Mouse (Mus musculus) lung, postnatal 25 days (tissue): ENCODE measurements around the gene Slf2.

Source experiments
- DNase-seq: peaks from one replicate; pipeline ENCODE4 v3.0.0; 2022; ENCODE audit warnings: low spot score

Gene Slf2

DNA sequence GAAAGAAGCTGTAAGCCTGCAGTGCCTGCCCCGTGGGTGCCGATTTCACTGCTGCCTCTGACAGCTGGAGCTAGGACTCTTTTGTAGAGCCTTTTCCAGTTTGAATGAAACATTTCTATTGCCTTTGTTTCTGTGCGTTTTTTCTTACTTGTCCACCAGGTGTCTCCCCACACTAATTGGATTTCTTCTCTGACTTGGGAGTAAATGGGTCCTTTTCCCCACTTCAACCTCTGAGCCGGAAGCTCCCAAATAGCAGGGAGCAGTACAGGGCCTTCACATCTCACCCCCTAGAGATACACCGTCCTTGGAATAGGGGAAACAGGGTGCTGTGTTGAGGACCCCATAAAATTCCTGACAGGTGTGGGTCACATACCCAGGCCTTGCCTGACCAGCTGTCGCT is 81.7 kb downstream of the Slf2 start:
- DNase-seq = peak; percentile 61

DNA sequence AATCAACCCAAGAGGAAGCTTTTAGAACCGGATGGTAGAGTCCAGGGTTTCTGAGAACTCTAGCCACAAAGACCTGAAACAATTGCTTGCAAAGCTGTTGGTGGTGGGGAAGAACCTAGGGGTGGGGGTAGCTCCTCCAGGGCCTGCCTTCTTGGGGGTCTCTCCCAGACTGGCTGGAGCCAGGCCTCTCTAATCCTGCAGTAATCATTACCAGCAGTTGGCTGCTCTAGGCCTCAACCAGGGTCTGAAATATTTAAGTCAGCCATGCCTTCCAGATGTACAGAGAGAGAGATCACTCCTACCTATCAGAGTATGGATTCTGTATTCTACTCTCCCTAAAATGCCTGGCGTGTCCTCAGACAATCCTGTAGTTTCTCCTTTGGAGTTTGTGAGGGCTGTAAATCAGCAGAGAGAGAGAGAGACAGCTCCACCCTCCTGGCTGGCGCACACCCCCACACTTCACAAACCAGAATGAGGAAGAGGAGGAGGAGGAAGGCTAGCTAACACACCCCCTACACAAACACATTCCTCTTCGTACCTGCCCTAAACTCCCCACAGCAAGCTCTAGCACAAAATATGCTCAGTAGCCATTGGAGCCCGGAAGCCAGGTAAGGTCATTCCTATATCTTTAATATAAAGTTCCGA is 82.8 kb downstream of the Slf2 start:
- no peak for DNase-seq

DNA sequence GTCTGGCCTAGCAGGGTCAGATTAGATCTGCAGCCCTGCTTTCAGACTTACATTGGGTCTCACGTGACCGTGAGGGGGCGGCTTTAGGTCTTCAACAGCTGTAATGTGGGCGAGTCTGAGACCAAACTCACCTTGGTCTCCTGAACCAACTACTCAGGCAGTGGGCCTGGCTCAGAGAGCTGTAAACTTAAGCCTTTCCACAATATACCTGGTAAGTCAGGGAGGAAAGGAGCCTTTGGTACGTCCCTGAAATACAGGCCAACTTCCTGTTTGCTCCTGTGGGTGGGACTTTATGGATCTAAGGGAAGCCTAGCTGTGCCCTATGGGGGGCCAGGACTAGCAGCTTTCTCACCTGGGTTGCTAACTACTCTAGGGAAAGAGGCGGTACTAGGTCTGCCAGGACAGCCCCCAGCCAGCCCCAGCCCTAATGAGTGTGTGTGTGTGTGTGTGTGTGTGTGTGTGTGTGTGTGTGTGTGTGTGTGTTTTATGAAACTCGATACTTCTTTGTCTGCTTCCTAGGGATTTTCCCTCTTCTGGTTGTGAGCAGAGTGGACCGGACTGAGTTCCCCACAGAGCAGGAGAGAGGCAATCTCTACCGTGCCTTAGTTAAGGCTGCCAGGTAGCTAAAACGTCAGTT is 83.5 kb downstream of the Slf2 start, which contains the start of gene Lzts2:
Gene Lzts2, plus strand, starts transcription at position 80 of the 637 bp plus-strand sequence.
- peak; percentile 41 for DNase-seq

DNA sequence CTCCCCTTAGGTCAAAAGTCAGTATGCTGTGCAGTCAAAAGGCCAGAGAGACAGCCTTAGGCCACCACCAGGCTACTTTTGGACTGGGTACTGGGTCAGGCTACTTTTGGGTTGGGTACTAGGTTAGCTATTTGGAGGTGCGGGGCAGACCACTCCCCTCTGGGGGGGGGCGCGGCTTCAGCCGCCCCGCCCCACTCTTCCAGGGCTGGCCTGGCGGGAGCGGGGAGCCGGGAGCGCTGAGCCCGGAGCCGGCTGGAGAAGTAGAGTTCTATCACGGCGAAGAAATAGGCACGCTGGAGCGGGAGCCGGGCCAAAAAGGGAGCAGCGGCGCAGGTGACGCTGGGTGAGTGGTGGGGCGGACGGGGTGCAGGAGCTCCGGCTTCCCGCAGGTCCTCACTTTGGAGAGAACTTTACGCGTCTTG is 84.0 kb downstream of the Slf2 start:
- DNase-seq = peak; percentile 63

DNA sequence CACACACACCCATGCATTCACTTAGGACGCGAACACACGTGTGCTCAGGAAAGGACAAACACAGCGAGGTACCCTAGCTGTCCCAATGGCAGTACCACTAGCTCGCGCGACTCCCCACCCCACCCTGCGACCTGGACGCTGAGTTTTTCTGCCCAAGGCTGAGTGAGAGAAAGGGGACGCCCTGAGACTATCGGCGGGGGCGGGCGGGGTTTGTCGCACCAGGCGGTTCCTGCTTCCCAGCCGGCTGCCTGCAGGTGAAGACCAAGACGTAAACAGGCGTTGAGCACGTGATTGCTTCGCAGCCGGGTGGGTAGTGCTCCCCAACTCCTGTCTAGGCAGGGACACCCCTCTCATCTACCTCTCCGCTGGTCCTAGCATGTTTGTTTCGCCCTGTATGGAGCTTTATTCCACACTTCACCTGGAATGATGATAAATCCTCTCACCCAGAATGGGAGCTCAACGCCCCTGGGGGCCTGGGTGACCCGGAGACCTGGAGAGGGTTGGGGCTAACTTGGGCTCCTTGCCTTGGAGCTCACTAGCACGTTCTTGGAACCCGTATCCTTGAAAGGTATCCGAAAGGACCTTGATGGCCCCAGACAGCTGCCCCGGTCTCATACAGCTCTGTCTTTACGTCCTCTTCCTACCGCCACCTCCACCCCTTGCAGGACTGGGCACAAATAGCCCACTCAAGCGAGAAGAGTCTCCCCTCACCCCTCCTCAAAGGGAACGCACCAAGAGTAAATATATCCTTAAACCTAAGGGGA is 84.7 kb downstream of the Slf2 start:
- DNase-seq = peak; percentile 65

DNA sequence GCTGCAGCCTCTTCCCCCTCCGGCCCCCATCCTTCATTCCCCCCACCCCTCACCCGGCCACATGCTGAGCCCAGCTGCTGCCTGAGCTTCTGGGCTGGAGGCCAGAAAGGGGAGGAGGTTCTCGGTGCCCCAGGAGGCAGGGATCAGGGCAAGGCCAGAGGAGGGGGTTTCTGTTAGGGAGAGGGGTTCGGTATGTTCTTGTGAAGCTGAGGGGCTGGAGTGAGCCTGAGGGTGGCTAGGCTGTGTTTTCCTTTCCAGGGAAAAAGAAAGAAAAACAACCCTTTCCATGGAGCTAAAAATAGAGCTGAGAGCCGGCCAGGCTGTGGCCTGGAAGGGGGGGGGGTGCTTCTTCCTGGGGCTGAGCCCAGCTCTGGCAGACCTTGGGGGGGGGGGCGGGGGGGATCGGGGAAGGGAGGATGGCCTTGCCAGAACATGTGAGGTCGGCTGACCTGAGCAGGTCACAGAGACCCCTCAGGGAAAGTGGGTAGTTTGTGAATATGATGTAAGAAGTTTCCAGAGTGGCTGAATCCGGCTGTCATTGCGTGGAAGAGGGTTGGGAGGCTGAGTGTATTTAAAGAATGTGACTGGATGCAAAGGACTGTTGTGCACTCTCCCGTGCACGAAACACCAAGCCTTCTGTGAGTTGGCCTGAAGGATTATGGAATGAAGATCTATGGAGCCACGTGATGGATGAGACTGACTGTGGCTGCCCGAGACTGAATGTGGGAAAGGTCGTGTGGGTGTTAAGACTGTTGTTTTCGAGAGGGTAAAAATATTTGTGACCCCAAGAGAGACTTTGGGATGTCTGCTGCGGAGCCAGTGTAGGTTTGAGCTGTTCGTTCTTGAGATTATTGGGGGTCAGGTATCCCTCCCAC is 85.6 kb downstream of the Slf2 start:
- peak; percentile 79 for DNase-seq

DNA sequence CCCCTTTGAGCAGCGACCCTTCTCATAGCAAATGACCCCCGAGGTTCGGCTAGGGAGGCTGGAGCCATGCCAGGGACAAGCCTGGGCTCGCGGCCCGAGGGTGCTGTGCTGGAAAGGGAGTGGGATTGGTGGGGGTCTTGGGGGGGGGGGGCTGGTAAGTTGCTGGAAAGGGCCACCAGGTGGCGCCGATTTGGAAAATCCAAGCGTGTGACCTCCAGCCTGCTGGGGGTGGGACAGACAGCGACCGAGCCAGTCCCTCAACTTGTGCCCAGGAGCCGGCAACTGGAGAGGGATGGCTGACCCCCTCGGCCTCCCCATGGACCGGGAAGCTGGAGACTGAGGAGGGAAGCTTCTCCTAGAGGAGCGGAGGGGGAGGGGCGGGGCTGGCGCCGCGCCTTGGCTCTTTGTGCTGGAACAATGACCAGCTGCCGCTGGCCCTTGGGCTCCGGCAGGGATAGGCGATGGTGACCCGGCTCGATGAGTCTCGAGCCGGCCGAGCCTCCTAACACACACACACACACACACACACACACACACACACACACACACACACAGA is 86.3 kb downstream of the Slf2 start:
- DNase-seq = peak; percentile 79

DNA sequence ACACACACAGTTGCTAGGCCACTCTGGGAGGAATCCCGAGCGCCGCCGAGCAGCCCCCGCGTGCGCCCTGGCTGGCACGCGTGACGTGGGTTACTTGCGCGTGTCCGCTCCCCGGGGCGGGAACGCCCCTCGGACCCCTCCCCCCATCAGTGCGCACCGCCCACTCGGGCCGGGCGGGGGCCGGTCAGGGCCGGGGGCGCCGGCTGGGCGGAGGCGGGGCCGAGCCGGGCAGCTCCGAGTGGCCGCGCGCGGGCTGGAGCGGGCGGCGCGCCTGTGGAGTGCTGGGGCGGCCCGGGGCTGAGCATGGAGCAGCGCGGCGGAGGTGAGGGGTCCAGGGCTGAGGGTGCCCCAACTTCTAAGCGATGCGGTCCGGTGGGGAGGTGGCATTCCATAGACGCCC is 87.0 kb downstream of the Slf2 start:
- DNase-seq = peak; percentile 86

DNA sequence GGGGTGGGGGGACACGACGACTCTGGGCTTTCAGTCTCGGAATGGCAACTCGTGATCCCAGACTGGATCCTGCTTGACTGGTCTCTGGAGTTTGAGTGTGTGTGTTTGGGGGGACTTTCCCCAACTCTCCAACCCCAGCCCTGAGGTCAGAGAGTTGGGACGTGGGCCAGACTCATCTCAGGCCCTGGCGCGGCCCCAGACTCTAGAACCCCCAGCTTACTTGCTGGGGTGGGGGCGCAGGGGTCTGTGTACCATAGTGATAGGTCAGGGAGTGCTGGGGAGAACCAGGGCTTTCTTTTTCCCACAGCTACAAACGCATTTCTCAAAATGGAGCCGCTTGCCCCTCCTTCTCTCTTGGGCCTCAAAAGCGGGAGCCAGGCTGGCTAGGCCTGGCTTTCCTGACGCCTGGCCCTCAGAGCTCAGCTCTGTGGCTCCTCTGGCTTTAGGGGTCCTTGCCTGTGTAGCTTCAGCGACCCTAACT is 87.4 kb downstream of the Slf2 start:
- no peak for DNase-seq

DNA sequence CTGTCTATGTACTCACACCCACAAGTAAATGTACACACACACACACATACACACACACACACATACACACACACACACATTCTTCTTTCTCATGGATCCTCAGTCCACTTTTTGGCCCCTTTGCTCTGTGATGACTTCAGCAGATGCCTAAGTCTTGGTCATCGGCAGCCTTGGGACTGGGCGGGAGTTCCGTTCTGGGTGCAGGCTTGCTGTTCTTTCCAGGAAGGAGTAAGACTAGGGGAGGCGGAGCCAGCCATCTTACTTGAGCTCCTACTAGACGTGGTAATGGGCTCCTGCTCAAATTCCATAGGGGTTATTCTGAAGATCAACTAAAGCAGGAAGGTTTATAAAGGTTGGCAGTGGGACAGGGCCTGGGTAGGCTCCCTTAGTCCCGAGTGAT is 89.4 kb downstream of the Slf2 start:
- peak; percentile 43 for DNase-seq

DNA sequence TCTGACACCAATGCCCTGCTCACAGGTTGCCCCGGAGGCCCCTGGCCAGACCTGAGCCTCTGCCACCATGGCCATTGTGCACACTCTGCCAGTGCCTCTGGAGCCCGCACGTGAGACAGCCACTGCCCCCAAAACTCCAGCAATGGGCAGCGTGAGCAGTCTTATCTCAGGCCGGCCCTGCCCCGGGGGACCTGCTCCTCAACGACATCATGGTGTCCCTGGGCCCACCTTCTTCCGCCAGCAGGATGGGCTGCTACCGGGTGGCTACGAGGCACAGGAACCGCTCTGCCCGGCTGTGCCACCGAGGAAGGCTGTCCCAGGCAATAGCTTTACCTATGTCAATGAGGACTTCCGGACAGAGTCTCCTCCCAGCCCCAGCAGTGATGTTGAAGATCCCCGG is 90.4 kb downstream of the Slf2 start:
- no peak for DNase-seq

DNA sequence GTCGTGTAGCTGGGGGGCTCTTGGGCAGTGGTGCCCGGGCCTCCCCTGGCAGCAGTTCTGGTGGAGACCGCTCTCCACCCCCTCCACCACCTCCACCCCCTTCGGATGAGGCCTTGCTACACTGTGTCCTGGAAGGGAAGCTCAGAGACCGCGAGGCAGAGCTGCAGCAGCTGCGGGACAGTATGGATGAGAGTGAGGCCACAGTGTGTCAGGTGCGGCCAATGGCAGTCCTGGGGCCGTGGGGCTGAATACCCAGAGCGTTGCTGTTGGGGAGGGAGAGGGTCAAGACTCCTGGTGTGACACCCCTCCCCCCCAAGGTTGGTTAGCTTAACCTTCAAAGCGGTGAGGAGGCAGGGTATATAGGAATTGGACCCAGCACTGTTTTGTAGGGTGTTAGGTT is 93.0 kb downstream of the Slf2 start:
- DNase-seq = no peak

DNA sequence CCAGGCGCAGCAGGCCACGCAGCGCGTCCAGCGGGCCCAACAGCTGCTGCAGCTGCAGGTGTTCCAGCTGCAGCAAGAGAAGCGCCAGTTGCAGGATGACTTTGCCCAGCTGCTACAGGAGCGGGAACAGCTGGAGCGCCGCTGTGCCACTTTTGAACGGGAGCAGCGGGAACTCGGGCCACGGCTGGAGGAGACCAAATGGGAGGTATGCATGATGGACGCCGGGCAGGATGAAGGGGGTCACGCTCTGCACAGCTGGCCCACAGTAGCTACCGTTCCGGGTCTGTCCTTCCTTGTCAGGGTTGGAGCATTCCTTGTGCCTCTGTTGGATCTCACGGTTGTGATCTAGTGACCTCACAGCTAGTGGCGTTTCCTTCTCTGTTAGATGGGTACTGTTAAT is 93.8 kb downstream of the Slf2 start:
- no peak for DNase-seq

DNA sequence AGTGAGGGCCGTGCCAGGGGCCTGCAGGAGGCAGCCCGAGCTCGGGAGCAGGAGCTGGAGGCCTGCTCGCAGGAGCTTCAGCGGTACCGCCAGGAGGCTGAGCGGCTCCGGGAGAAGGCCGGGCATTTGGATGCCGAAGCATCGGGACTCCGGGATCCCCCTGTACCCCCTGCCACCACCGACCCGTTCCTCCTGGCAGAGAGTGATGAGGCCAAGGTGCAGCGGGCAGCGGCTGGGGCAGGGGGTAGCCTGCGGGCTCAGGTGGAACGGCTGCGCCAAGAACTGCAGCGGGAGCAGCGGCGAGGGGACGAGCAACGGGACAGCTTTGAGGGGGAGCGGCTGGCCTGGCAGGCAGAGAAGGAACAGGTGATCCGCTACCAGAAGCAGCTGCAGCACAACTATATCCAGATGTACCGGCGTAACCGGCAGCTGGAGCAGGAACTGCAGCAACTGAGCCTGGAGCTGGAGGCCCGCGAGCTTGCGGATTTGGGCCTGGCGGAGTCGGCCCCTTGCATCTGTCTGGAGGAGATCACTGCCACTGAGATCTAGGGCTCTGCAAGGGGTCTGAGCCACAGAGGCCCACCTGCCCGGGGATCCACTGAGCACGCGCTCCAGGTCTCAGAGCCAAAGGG is 95.1 kb downstream of the Slf2 start:
- no peak for DNase-seq

DNA sequence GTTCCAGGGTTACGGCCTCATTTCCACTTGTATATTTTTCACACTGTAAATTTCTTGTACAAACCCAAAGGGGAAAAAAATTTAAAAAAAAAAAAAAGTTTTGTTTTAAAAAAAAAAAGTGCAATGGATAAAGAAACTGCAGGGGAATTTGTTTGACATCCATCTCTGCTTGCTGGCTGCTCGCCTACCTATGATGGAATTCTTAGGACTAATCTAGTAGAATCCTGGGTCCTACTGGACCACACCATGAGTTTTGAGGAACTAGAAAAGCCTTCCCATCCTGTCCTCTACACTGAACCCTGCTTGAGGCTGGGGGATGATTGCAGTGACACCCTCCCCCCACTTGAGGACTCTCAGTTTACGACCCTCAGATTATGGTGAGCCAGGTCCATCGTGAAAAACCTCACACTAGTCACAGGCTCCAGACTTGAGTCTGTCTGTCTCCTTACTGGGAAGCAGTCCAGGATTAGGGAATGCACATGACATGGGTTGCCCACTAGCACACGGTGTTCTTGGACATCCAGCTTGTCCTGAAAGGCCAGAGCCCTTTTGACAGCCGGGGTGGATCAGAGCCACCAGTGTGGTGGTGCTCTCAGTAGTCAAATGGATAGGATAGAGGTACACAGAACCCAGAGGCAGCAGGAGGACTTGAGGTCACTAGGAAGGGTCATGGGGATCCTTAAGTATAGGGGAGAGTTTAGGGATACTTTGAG is 96.2 kb downstream of the Slf2 start:
- no peak for DNase-seq

DNA sequence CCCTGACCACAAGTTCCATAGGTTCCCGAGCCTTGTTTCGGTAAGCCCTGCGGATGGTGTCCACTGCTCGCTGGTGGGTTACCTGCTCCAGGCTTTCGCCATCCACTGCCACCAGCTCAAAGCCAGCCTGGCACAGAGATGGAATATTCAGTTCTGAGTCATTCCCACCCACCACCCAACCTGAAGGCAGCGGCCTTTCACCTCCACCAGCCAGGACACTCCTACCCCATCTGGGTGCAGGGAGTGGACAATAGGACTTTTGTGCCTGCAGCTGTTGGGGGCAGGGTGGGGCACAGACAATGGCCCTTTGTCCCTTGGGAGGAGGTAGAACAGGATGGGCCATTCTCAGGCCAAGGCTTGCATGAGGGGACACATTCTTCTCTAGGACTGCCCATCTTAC is 96.9 kb downstream of the Slf2 start:
- DNase-seq = no peak

DNA sequence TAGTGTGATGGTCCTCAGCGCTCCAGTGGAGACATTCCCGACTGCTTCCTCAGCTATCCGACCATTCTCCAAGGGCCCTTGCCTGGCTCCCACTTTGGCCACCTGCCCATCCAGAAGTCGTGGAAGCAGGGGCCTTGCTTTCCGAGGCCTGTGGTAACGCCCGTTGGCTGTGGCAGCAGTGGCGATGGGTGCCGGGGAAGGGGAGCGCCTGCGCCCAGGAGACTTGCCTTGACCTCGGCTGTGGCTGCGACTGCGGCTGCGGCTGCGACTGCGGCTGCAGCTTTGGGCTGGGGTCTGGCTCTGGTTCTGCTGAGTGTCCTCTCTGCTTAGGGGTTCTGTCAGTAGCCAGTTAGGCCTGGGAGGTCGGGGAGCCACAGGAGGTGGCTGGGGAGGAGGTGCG is 97.8 kb downstream of the Slf2 start:
- DNase-seq = no peak

DNA sequence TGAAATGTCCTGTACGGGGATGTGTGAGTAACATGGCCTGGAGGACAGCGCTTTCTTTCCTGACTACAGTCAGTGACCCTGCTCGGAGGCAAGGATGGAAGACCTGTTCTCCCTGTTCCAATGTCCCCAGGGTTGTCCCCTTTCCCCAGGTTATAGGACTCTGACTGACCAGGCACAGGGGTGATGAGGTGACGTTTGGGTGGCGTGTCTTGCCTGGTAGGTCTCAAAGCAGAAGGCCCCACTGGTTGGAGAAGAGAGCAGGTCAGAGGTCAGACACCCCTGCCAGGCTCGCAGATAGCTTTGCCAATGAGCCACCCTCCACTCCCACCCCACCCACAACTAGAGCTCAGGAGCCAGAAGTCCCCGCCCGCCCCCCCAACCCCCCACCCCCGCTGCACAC is 98.6 kb downstream of the Slf2 start:
- no peak for DNase-seq

DNA sequence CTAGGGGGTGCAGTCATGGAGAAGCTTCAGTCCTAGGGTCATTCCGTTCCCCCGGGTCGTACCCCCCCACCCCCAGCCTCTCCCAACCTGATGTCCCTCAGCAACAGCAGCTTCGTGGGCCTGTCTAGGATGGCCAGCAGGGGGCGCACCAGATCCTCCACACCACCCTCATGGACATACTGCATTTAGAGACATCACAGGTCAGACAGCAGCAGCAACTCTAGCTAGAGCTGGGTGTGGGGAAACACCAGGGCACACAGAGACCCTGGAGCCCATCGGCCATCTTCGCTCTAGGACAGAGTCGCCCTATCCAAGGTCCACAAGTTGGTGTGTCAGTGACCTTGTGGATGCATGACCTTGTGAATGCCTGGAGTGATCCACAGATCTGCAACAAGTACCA is 99.2 kb downstream of the Slf2 start:
- peak; percentile 59 for DNase-seq
